Mouse (Mus musculus): ENCODE results near the gene Klc1.

DNA sequence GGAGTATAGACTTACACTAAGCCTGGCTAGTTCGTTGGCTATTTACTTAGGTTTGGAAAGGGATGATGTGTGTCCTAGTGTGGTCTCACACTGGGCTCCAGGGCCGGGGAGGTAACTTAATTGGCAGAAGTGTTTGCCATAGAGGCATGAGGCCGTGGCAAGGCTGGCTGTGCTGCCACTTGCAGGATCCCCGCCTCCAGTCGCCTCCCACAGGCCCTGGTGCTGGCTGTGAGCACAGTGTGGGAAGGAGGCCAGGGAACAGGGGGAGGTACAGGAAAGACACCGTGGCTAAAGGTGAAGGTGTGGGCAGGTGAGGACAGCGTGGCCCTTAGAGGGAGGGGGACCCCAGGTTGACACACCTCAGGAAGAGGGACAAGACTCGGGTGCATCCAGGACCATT, 61.3 kb downstream of the Klc1 start:
- TF ChIP-seq CTCF (IDR thresholded peaks at IDR 0.05; ENCODE audit: borderline replicate concordance, extremely low read depth, insufficient read depth, insufficient read length) (no peak), POLR2A (IDR thresholded peaks at IDR 0.05; ENCODE audit: borderline replicate concordance, extremely low read depth, insufficient read depth, insufficient read length, poor library complexity, severe bottlenecking) (no peak)

Measured in brain, embryonic 14.5 days (tissue).